35 mouse cellular contexts compared by ENCODE assay signal in genomic region chr6:48591871-48592270, GRCm38 (mm10). TPM values are rescaled to one million over a fixed set of nuclear protein-coding genes. Genes with fewer than 3 reads are reported as not detected.
"Had no signal": no experiment of that assay in that cellular context is flagged by ENCODE, and none has a peak within 500 bp of the region (broad histone marks: within the 10 kb centered on the region; RNA-seq: fewer than 3 reads in every experiment).

No protein-coding gene starts in this region.

- H3K4me3 ChIP-seq: heart, embryonic 10.5 days; heart, embryonic 12.5 days; hindbrain, embryonic 10.5 days; hindbrain, embryonic 12.5 days; intestine, embryonic 15.5 days; layer of hippocampus, adult 2 months; left cerebral cortex, adult 2 months; limb, embryonic 10.5 days; limb, embryonic 12.5 days had no signal

- H3K9ac ChIP-seq: heart, embryonic 12.5 days; hindbrain, embryonic 12.5 days; hindbrain, embryonic 14.5 days; intestine, embryonic 15.5 days; limb, embryonic 12.5 days had no signal

- H3K4me2 ChIP-seq: heart, embryonic 12.5 days; hindbrain, embryonic 12.5 days; hindbrain, embryonic 14.5 days; intestine, embryonic 15.5 days; limb, embryonic 12.5 days had no signal

- H3K27me3 ChIP-seq: heart, embryonic 12.5 days; hindbrain, embryonic 12.5 days; intestine, embryonic 15.5 days; limb, embryonic 12.5 days had no signal

- H3K27ac ChIP-seq: heart, embryonic 10.5 days; hindbrain, embryonic 10.5 days; hindbrain, embryonic 12.5 days; hindbrain, embryonic 14.5 days; intestine, embryonic 15.5 days; left cerebral cortex, adult 2 months; limb, embryonic 10.5 days; limb, embryonic 12.5 days had no signal

- ATAC-seq: forebrain, embryonic 16.5 days; hindbrain, embryonic 16.5 days; inflammation-experienced regulatory T-cells, adult 6 months; intestine, embryonic 15.5 days; intestine, postnatal 0 days had no signal

- DNase-seq: gastrocnemius, postnatal 25 days; heart, adult 18-20 months; heart, postnatal 10 days; heart, postnatal 4 days; kidney, adult 18-20 months; kidney, postnatal 10 days; kidney, postnatal 25 days; kidney, postnatal 4 days had no signal

RNA-seq across cellular contexts. Expression of gene Gm44965, which starts 1.9 kb away (rescaled TPM):
- total RNA-seq: granulocyte monocyte progenitor cell, adult 5-6 weeks; heart, adult 18-20 months; heart, postnatal 4 days; layer of hippocampus, adult 2 months; layer of hippocampus, postnatal 10 days; layer of hippocampus, postnatal 25 days; left cerebral cortex, adult 2 months; left cerebral cortex, postnatal 14 days; left cerebral cortex, postnatal 36 days had no signal
- polyA plus RNA-seq: forebrain, embryonic 16.5 days; frontal cortex, adult 2 months; heart, embryonic 12.5 days; heart, embryonic 16.5 days; hindbrain, embryonic 12.5 days; hindbrain, embryonic 16.5 days; intestine, embryonic 15.5 days; intestine, postnatal 0 days; kidney, embryonic 14.5 days; kidney, embryonic 16.5 days; limb, embryonic 10.5 days; limb, embryonic 12.5 days had no signal

RNA-seq across cellular contexts. Expression of gene Gm45021, which starts 2.5 kb away (rescaled TPM):
- total RNA-seq: gastrocnemius, adult 8-10 months; gastrocnemius, postnatal 25 days; gastrocnemius, postnatal 4 days; granulocyte monocyte progenitor cell, adult 5-6 weeks; heart, adult 18-20 months; heart, adult 8-10 months; heart, postnatal 10 days; heart, postnatal 25 days; heart, postnatal 4 days; layer of hippocampus, adult 2 months; layer of hippocampus, postnatal 10 days; layer of hippocampus, postnatal 25 days; left cerebral cortex, adult 2 months; left cerebral cortex, postnatal 14 days; left cerebral cortex, postnatal 36 days had no signal
- polyA plus RNA-seq: forebrain, embryonic 16.5 days; frontal cortex, adult 2 months; heart, embryonic 10.5 days; heart, embryonic 12.5 days; heart, embryonic 16.5 days; hindbrain, embryonic 10.5 days; hindbrain, embryonic 12.5 days; hindbrain, embryonic 14.5 days; hindbrain, embryonic 16.5 days; inflammation-experienced regulatory T-cells, adult 6 months; intestine, embryonic 15.5 days; intestine, postnatal 0 days; kidney, embryonic 14.5 days; kidney, embryonic 16.5 days; limb, embryonic 10.5 days; limb, embryonic 12.5 days had no signal

RNA-seq across cellular contexts. Expression of gene Rarres2, which starts 19.3 kb away (rescaled TPM):
- total RNA-seq: granulocyte monocyte progenitor cell, adult 5-6 weeks had no signal
